Mouse (Mus musculus) c-Kit-negative CD71-positive TER-119-positive erythroid progenitor cells, embryonic 14.5 days (primary cell): ENCODE data around the gene Nsrp1.
A peak's percentile ranks its signal among the peaks of the same experiment; 100 is the strongest.
"Not testable (repeated sequence)": the region's sequence is repeated elsewhere in the genome, so short reads cannot be mapped to it uniquely, and the experiment has no call there.

Experiments used
- DNase-seq: peaks from one replicate; pipeline ENCODE4 v3.0.0-alpha.2; 2013; ENCODE audit warnings: low read depth, low spot score

Gene Nsrp1

DNA sequence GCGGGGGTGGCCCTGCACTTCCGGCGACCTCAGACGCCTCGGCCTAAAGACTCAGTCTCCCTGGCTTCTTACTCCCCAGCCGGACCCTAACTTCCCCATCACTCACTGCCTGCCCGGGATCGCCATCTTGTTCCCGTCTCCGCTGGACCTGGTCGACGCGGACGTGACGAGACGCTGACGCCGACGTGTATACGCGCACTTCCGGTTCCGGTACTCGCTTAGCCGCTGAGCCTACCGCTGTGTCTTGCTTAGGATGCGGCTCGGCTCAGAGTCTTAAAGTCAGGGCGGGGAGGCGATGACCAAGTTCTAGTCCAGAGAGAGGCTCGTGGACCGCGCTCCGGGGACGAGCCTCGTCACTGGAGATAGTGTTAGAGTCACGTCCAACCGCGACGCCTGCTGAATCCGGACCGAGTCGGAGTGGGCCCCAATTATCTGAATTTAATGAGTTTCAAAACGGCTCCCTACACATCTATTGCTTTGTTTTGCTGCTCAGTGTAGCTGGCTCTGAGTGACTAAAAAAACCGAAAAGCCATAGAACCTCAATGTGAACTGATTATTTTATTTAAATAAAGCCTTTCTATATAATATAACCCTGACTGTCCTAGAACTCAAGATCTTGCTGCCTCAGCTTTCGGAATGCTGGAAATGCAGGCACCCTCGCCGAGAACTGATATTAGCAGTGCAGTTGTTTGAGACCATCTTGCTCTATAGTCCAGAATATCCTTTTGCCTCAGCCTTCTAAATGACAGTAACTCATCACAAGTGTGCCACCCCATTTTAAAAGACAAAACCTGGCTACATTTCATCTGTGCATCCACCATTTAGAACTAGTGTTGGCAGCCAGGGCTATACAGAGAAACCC lies at the start of gene Nsrp1:
TSS of gene Nsrp1 (minus strand) at position 163 of the 862 bp plus-strand sequence.
- DNase-seq, result peak; percentile 79

GRCm38 (mm10) chr11:77111141-77111540 lies 32.9 kb upstream of the Nsrp1 start:
- DNase-seq, result no peak

DNA sequence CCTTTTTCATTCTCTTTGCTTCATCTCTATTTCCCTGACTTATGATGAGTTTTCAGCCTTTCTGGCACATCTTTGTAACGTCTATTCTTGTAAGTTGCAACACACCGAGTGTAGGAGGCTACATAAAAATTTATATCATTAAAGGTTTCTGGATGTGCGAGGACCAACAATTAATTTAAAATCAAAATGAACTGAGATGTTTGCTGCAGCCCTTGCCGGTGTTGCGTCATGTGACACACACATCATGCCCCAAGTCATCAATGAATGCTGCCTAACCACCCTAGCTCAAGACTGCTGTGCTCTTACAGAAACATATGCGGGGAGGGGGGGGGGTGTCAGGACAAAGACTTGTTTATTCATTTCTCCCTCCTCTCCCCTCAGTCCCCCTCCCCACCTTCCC lies 30.2 kb upstream of the Nsrp1 start:
- no peak for DNase-seq

- not testable (repeated sequence) for DNase-seq
Measured at GRCm38 (mm10) chr11:77107872-77108271, 29.6 kb upstream of the Nsrp1 start.

DNA sequence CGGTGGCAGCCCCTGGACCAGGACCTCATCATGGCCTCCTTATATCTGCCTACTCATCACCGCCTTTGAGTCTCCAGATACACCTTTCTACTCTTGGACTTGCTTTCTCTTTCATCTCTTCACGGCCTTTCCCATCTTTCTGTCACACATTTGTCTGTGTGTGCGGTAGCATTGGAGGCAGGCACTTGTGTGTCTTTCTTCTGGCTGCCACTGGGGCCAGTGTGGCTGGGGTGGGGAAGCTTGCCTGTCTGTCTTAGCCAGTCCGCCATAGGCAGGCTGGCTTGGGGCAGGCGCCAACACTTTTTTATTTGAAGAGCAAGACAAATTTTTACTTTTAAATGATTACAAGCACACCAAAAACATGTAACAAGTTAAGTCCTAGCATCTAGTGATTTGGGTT lies 28.7 kb upstream of the Nsrp1 start:
- DNase-seq, result no peak

- peak; percentile 43 for DNase-seq
Measured at GRCm38 (mm10) chr11:77100137-77100937, 22.1 kb upstream of the Nsrp1 start.

DNA sequence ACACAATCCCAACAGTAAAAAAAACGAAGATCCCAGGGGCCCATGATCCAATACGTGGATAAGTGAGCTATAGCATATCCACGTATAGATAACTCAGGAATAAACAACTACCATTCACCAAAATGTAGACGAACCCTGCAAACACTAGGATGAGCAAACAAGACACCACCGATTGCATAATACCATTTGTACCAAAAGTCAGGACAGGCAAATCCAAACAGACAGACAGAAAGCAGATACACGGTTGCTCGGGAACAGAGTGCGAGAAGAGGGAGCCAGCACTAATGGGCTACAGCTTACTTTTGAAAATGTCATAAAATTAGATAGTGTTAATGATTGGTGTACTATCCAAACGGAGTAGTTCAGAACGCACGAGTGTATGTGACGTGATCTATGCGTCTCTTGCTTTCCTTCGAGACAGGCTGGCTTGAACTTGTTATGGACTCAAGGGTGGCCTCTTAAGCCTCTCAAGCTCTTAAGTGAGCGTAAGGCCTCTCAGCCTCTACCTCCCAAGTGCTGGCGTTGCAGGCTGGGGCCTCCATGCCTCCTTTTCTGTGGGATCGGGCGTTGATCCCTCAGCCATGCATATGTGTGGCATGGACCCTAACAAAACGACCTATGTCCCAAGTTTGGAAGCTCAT lies 20.2 kb upstream of the Nsrp1 start:
- DNase-seq, result no peak

GRCm38 (mm10) chr11:77096991-77097390 lies 18.8 kb upstream of the Nsrp1 start:
- DNase-seq, result no peak

- DNase-seq, result no peak
Measured at GRCm38 (mm10) chr11:77096581-77096980, 18.3 kb upstream of the Nsrp1 start.

DNA sequence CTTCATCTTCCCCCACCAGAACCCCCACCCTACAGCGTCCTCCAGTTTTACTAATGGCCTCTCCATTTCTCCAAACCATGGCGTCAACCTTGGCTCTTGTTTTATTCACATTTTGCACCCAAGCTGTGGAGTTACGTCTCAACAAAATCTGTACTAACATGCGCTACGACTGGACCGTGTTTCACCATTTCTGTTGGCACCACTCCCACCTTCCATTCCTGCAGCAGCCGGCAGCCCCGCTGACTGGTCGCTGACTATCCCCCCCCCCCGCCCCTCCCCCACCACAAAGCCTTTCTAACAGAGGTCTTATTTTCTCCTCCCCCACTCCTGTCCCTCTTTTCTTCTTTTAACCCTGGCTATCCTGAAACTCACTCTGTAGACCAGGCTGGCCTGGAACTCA lies 17.0 kb upstream of the Nsrp1 start:
- DNase-seq, result no peak

GRCm38 (mm10) chr11:77094136-77094535 lies 15.9 kb upstream of the Nsrp1 start:
- no peak for DNase-seq

DNA sequence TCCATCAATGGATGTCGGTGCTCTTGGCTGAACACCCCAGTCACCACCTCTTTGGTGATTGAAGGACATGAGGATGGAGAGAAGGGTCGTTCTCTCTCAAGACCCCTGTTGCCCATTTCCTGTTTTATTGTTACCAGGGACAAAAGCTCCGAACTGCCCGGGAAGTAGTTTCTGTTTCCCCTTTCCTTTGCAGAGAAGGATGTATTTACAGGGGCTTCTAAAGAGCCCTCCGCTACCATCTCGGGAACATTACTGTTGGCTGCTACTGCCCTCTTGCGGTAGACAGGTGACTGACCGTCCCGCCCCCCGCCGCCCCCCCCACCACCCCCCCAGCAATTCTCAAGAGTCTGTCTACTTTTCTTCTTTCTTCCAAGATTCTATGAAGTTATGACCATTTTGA lies 15.0 kb upstream of the Nsrp1 start:
- no peak for DNase-seq

DNA sequence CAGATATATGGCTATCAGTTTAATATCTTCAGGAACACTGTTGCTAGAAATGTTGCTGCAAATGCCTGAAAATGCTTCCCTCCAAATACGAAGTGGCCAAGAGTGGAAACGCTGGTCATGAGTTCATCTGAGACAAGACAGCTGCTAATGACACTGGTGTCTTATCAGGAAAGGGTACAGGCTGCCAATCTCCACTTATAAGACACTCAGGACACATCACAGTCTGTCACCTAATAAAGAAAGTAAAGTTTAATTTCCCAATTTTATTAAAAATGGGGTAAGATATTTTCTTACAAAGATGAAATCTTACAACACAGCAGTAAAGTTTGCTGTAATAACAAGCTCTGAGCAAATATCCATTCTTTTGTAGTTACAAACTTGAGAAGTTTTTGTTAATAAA lies 10.9 kb upstream of the Nsrp1 start:
- DNase-seq, result no peak

- DNase-seq, result no peak
Measured at GRCm38 (mm10) chr11:77087004-77087403, 8.8 kb upstream of the Nsrp1 start.

GRCm38 (mm10) chr11:77084001-77084682 lies 5.9 kb upstream of the Nsrp1 start:
- DNase-seq, result no peak

GRCm38 (mm10) chr11:77079361-77079760 lies 1.1 kb upstream of the Nsrp1 start:
- no peak for DNase-seq

DNA sequence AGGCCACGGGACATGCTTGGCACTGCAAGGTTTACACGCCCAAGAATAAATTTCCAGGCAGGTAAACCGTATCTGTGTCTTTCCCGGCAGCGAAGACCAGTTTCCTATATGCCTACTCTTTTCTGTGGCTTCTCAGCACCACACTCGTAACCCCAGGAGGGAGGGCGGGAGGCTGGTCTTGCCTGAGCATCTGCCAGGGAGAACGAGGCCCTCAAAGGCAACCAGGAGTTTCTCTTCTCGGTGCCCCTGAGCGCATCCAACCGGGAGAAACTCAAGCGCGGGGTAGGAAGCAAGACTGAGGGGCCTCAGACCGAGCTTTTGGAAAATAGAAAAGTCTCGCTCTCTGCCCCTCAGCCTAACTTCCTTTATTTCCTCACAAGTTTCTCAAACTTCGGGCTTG lies 443 bp downstream of the Nsrp1 start:
- DNase-seq, result peak; percentile 21

GRCm38 (mm10) chr11:77077331-77077730 lies 904 bp downstream of the Nsrp1 start:
- not testable (repeated sequence) for DNase-seq

DNA sequence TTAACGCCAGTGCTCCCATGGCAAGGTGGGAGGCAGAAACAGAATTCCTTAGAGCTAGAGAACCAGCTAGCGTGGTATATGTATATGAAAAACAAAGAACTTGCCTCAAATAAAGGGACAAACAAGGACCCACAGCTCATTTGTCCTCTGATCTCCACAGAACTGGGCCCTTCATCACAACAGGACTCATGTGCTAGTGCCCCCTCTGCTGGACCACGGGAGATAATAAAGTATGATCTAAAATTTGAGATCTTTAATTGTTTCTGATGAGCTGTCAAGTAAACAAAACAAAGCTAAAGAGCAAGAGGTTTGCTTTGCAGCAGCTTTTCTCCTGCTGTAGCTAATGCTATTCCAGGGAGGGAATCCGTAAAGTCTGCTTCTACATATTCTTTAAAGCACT lies 7.5 kb downstream of the Nsrp1 start:
- no peak for DNase-seq

DNA sequence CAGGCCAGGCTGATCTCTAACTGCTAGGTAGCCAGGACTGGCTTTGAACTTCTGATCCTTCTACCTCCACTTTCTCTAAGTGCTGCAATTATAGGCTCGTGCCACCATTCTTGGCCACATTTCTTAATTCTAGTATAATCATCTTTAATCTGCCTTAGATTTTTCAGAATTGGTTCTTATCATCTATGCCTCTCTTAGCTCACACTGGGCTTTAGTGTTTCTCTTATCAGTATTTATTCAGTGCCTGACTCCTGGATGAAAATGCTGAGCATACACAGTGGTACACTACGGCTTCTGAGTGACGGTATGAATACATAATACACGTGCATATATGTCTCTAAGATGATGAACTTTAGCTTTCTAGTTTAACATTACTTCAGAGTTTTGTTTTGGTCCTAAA lies 9.4 kb downstream of the Nsrp1 start:
- DNase-seq, result no peak

DNA sequence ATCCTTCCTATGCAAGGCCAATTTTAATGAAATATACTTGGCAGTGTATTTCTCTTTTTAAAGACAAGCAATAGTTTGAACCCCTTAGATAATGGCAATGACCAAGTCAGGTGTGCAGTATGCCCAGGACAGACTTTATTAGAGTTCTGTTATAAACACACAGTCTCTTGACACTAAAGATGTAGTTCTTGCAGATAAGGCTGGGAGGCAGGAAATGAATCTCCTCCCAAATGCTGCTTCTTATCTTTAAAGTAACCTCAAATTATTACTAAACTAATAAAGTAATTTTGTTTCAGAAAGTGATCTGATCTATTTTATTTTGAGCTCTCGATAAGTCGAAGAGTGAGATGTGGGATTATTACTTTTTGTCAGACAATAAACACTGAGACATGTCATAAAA lies 14.8 kb downstream of the Nsrp1 start:
- DNase-seq, result no peak

DNA sequence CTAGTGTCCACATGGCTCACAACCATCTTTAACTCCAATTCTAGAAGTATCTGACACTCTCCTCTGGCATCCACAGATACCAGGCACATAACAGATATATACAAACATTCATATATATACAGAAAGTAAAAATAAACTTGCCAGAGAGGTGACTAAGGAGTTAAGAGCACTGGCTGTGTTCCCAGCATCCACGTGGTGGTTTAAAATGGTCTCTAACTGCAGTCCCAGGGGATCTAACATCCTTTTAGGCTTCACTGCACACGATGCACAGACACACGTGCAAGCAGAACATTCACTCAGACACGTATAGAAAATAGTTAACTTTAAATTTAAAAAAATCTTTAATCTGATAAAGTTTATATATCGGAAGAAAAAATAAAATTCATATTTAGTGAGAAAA lies 16.3 kb downstream of the Nsrp1 start:
- no peak for DNase-seq
